Mouse (Mus musculus): Measurements from ENCODE around the gene Ywhag.

Ywhag gene

DNA sequence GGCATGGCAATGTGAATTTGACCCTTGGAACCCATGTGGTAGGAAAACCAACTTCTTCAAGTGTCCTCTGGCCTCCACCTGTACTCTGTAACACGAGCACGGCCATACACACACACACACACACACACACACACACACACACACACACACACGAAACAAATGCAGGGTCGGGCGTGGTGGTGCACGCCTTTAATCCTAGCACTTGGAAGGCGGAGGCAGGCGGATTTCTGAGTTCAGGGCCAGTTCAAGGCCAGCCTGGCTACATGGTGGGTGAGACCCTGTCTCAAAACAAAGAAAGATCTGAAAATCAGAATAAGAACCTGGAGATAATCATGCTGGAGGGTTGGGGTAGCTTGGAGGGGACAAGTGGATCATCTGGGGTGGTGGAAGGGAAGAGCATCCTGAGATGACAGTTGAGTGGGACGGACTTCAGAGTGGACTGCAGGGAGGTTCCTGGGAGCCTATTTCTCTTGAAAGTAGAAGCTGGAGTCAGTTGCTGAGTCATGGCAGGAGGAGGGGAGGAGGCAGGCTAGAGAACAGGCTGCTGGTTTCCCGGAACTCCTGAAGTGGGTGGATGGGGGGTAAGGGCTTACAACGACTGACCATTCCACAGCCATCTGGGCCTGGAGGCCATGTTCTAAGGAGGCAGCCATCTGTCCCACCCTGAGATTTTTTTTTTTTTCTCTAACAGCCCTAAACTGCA lies 16.4 kb upstream of the Ywhag start:
- no peak for DNase-seq

DNA sequence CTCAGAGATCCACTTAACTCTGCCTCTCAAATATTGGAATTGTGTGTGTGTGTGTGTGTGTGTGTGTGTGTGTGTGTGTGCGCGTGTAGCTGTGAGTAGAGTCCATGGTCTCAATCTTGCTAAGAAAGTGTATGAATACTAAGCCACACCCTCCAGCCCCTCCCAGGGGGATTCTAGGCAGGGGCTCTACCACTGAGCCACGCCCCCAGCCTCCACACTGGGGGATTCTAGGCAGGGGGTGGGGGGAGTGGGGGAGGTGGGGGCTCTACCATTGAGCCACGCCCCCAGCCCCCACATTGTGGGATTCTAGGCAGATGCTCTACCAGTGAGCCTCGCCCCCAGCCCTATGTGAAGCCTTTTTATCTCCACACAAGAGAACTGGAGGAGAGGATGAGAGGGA lies 12.2 kb upstream of the Ywhag start:
- DNase-seq: no peak

DNA sequence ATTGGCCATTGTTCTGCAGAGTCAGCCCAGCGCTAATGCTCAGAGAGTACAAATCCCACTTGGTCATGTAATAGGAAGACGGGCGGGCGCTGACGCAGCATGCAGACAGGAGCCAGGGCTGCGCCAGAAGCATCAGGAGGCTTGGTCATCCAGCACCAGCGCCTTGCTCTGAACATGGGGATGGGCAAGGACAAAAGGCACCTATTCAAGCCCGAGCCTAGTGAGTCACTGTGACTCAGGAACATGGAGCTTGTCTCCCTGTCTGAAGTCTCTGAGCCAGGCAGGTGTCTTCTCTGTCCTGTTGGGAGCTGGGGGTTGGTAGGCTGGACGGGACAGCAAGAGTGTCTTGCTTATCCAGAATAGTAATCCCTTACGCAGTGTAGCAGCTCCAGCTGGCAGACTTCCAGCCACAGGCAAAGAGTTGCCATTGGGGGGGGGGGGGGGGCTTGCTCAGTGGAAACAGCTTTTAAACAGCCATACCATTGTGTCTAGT lies 11.5 kb upstream of the Ywhag start:
- no peak for DNase-seq

DNA sequence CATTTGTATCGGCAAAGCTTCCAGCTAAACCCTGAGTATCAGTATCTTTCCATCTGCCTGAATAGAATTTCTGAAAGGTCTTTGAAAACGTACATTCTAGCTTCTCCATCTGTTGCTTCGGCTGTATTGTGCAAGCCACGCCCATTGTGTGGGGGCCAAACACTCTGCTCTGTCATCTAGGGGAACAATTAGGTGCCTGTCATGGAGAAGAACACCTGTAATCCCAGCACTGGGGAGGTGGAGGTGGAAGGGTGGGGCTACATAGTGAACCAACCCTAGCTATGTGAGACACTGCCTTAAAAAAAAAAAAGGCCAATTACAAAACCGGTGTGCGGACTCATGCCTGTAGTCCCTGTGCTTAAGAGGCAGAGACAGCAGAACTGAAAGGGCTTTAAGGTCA lies 8.3 kb upstream of the Ywhag start:
- no peak for DNase-seq

DNA sequence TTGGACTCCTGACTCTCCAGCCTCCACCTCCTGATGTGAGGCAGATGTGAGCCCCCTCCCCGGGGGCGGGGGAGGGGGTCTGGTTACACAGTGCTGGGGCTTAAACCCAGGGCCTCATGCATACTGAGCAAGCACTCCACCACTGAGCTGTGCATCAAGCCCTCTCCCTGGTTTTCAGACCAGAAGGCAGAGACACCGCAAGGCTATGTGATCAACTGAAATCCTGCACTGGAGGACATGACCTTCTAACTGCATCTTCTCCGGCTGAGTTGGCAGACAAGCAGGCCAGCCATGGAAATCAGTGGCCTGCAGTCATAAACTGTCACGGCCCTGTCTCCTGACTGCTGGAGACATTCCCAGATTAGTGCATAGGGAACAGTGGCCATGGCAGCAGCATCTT lies 6.2 kb upstream of the Ywhag start:
- no peak for DNase-seq

DNA sequence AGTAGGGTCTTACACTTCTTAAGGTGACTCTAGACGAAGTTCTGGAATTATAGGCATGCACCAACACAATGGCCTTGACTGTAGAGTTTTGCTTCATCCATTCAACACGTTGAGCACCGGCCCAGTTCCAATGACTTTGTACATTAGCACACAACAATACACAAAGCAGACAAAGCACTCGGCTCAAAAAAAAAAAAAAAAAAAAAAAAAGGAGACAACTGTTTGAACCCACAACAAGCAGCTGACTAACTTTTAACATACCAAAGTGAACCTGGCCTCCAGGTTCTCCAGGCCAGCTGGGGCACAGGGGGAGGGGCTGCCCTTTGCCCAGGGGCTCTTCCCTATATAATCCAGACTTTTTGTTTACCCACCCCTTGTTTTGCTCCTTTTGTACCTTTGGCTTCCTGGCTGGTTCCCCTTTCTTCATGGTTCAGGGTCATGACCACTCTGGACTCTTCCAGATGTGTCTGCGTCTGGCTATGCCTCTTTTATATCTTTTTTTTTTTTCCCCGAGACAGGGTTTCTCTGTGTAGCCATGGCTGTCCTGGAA lies 1.3 kb upstream of the Ywhag start:
- no peak for DNase-seq

DNA sequence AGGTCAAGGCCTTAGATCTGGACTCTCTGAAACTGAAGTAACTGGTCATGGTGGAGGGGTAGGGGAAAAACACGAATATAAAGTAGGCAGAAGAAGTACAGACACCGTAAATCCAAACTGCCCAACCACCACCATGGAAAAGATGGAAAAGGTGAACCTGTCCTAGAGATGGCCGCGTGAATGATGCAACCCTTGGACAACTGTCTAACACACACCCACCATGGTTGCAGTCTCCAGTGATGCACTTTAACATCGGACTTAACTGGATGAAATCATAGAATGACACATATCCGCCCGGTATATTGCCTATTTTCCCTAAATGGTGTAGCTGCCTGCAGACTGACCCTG lies 734 bp upstream of the Ywhag start:
- no peak for DNase-seq

DNA sequence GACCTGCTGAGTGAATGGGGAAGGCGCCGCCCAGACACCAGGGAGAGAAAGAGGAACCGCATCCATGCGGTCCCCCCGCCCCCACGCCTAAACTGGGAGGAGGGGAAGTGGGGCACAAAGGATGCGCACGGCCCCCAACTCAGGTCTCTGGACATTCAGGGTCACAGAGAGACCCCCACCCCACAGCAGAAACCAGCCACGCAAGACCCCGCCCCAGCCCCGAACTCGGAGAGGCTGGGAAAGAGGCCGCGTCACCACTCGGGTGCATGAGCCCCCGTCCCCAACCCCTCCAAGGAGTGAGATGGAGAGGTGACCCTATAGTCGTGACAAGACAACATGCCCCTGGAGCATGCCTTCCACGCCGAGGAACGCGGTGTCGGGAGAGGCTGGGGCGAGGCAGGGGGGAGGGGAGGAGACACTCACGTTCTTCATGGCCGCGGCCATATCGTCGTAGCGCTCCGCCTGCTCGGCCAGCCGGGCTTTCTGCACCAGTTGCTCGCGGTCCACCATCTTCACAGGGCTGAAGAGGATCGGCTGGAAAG lies 445 bp downstream of the Ywhag start:
- peak; percentile 74 for DNase-seq

DNA sequence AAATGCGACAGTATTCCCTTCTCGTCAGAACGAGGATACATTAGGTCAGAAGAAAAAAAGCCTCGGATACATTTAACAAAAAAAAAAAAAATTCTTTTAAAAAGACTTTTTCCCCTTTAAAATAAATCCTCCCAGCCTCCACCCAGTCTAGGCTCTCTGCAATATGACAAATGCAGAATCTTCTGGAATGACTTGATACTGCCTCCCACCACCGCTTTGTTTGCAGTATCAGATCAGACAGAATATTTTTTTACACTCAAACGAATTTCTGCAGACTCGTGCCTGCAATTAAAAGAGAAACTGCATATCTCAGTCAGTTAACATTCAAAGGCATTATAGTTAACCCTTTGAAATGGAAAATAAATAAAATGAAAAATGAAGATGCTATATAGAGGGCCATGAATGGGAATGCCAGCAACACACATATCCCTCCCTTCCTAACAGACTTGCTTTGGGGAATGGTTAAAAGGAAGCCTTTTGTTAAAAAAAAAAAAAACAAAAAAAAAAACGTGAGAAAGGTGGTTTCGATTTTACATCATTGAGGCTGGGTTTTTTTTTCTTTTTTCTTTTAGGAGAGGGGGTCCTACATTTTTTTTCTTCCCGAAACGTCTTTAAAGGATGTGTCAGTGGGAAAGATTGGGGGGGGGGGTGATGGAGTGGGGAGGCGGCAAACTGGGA lies 1.1 kb downstream of the Ywhag start:
- DNase-seq: no peak

DNA sequence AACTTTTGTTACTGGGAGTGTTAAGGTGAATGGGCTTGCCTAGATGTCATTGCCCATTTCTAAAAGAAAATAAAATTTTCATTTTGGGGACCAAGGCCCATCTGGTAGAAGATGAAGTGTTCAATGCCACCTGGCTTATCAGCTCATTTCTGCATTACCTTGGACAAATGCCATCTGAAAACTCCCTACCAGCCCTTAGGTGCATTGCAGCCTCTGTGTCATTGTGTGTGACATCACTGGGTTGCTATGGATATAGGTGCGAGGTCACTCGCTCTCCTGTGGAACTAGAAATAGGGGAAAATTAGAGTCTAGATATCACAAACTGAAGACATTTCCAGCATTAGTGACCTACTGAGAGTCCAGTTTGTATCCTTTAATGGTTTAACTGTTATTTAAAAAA lies 2.1 kb downstream of the Ywhag start:
- no peak for DNase-seq

DNA sequence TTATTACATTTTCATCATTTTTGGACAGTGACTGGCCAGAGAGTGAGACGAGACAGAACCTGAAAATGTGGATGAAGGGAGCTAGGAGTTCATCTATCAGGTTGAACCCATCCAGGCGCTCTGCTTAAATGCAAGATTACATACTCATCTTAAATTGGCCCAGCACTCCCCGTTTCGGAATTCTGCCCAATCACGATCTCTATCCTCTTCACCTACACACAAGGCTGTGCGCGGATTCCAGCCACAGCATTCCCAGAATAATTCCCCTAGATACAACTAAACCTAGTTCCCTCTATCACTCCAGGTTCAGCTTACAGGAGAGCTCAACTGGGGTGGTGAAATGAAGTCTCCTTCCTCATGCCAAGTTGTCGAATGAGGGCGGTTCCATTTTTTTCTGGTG lies 2.9 kb downstream of the Ywhag start:
- no peak for DNase-seq

DNA sequence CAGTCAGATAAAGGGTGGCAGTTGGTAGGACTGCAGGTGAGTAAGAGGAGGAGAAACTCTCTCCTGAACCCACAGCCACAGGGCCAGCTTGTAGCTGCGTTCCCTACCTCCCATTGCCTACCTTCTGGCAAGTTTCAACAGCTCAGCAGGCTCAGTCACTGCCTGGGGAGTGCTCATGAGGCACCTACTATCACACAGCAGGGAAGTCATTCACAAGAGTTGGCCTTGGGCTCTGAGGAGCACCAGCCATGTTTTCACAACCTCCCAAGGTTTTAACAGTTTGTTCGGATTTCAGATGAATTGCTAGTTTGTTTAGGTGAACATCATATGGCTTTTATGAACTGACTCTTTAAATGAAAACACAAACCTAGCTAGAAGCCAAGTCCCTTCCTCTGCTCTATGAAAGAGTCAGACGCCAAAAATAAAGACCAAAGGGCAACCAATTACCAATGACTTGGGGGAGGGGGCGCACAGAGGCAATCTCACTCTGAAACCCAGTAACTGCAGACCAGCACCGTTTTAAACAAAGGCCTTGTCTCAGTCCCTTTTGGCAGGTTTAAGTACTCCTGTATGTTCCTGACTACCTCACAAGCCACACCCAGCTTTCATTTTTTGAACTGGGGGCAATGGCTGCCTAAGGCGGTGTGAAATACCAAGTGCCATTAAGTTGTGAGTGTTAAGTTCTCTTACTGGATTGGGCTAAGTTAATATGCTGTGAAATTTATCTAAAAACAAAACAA lies 4.6 kb downstream of the Ywhag start:
- DNase-seq: no peak

DNA sequence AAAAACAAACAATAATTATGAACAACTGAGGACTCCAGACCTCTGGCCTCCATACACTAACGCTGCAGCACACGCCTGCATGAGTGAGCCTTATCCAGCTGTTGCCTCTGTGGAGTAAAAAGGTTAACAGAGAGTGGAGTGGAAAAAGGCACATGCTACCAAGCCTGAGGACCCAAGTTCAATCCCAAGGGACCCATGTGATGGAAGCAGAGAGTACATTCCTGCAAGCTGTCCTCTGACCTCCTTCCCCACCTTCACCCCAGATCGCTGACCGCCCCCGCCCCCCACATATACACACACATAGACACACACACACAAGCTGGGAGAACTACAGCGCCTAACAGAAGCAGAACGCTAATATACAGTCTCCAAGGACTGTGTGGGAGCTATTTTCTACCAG lies 10.5 kb downstream of the Ywhag start:
- no peak for DNase-seq

DNA sequence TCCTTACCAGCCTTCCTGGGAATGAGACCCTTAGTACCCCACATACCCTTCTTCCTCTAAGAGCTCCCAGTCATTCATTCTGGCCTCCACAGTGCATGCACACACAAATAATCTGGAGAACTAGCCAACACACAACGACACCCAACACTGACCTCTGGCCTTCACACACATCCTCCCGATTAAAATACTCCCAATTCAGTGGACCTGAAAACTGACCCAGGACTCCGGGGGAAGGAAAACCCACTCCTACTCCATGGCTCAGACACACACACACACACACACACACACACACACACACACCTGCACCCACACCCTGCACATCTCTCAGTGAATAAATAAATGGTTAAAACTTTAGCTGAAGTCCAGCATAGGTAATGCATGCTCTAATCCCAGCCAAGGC lies 14.5 kb downstream of the Ywhag start:
- no peak for DNase-seq

DNA sequence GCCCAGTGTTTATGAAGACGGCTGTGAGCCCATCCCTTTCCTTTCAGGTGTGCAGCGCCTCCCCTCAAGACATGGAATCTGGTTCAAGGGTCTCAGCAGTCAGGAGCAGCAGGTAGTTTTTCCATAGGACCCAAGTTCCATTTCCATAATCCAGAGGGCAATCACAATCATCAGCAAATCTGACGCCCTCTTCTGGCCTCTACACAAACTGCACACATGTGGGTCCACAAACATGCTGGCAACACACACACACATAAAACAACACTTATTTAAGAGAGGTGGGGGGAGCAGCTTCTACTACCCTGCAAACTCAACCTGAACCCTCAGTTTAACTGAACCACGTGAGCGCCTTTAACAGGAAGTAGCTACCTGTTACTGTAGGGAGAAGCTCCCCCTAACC lies 15.8 kb downstream of the Ywhag start:
- no peak for DNase-seq

DNA sequence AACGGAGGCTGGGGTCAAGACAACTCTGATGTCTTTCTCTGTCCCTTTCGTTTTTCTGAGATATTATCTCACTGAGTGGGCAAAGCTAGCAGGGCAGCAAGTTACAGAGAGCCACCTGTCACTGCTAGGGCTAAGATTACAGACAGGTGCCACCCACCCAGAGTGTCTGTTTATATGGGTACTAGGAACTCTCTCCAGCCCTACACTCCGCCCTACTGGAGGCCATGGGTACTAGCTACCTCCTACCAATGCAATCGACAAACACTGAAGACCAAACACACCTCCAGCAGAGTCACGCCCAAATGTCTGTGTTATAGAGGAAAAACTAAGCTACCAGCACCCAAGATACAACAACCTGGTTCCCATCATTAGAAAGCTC lies 16.4 kb downstream of the Ywhag start:
- no peak for DNase-seq

DNA sequence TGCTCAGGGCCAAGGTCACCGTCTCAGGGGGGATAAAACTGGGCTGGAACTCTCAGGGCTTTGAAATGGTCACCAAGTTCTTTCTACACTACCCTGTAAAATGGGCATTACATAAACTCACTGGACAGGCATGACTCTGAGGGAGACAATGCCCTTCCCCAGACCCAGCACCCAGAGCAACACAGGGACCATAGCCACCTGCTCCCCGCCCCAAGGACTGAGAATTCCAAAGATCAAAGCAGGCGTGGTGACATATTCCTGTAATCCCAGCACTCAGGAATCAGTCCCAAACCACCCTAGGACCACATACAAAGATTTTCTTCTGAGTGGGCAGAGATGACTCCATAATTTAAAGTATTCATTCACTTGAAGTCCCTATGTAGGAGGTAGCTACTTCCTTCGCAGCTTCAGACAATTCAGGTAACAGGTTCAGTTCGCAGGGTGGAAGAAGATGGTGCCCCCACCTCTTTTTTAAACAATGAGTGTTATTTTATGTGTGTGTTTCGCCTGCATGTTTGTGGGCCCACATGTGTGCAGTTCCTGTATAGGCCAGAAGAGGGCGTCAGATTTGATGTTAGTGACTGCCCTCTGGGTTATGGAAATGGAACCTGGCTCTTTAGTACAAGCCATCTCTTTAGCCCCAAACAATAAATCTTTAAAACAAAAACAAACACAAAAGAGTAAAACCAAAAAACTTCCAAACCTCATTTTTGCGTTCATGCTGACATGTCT lies 16.9 kb downstream of the Ywhag start:
- no peak for DNase-seq

DNA sequence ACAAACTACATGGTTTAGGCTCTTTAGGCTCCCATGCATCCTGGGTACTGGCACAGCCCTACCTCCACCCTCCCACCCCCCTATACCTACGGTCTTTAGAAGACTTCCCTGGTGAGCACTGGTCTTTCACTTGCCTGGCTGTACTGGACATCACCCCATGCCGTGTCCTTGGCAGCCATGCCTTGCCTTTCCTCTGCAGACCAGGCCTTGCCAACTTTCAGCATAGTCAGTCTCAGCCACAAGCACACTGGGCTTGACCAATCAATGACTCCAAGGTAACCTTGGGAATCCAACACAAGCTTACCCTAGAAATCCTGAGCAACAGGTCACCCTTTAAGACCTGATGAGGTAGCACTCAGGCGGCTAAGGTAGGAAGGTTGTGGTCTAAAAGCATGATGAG lies 17.8 kb downstream of the Ywhag start:
- DNase-seq: peak; percentile 70

DNA sequence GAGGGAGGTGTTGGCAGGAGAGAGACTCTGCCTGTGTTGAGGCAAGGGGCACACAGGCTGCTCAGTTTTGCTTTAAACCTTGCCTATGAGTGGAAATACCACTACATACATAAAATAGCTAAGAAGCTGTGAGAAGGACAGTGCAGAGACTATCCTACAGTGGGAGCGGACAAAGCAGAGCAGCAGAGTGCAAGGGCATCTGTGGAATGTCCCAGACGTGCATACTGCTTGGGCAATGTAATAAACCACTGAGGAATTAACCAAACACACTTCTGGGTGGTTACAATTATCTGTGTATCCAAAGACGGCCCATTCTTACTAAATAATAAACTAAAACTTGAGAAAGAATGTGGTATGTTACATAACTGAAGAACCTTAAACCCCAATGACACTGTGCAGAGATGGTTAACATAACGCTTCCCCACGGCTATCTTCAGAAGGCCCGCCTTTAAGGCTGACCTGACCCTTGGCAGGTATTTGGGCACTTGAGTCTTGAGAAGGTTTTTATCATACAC lies 18.3 kb downstream of the Ywhag start:
- no peak for DNase-seq

DNA sequence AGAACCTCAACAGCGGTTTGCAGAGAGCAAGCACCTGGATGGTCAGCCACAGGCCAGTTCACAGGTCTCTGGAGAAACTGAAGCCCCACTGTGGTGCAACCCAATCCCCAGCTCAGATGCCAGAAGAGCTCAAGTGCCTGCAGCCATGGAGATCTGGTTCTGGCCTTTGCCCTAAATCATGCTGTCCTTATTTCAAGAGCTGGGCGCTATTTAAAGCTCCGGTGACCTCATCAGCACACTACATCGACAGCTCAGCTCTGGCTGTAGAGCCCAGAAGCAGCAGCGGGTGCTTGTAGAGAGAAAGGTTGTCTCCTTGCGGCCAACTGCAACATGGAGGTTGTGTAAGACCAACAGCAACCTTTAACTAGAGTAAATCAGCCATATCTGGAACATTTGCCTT lies 20.3 kb downstream of the Ywhag start:
- DNase-seq: peak; percentile 44

DNA sequence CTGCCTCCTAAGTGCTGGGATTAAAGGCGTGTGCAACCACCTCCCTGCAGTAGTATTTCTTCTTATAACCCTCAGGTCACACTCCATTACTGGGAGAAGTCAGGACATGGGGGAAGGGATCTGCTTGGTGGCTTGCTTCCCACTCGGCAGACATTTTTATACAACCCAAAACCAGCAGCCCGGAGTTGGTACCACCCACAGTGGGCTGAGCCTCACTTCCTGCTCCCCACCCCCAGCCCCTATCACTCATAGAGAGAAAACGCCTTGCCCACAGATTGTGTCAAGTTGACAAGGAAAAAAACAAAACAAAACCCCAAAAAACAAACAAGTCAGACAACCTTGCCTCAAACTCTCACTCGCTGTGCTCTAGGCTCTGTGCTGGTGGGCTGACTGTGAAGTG lies 21.2 kb downstream of the Ywhag start:
- DNase-seq: no peak

DNA sequence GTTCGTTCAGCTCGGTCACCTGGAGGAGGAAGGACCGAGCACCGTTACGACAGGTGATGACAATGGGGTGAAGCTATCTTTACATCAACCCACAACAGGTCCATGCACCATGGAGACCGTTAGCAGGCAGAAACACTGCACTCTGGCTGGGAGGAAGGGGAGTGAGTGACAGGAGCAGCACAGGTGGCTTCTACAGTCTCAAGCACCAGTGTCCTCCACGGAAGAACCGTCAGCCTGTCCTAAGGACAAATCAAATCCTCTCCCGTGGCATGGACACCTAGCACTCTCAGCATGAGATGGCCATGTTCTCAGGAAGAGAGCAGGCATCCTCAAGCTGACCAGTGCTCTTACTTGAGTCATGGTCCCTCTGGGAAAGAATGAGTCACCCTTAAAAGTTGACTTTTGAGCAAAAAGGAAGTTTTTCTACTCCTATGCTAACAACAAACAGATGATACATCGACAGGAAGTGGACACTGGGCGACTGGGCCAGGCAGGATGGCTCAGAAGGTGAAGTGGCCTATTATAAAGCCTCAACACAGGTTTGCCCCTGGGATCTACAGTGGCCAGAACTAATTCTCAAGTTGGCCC lies 22.7 kb downstream of the Ywhag start:
- no peak for DNase-seq

Data from cerebellum, adult 11 months (tissue).